Comparison of ENCODE assay signal across 9 mouse cellular contexts in genomic region chr2:144009551-144010281, GRCm38 (mm10). TPM values are rescaled to one million over a fixed set of nuclear protein-coding genes. Genes with fewer than 3 reads are reported as not detected.
DNase-seq lines count a peak whose midpoint lies in the region; ATAC-seq lines count a peak whose summit lies in the region.
"Had no signal": no experiment of that assay in that cellular context is flagged by ENCODE, and none has a peak within 500 bp of the region (broad histone marks: within the 10 kb centered on the region; RNA-seq: fewer than 3 reads in every experiment).

No protein-coding gene starts in this region.

- 0 out of 2 replicates have a peak, but pooled peaks cover 3% of the 10 kb centered on the region for H3K36me3 ChIP-seq in intestine, embryonic 14.5 days (ENCODE audit: control insufficient read depth, insufficient read depth, low read length)
- H3K36me3 ChIP-seq in liver, embryonic 13.5 days: peaks cover 6% of the 10 kb centered on the region; the same call in 1 of the 2 replicates

- peak overlapping the region; percentile 99 for H3K9ac ChIP-seq in intestine, embryonic 14.5 days (ENCODE audit: low read length)
- peak overlapping the region; percentile 92 for H3K9ac ChIP-seq in liver, embryonic 13.5 days

- peak overlapping the region; percentile 91 for H3K4me3 ChIP-seq in intestine, embryonic 14.5 days (ENCODE audit: low read depth, low read length)
- peak overlapping the region; percentile 97 for H3K4me3 ChIP-seq in liver, embryonic 13.5 days (replicated peaks)

- H3K4me2 ChIP-seq in intestine, embryonic 14.5 days (ENCODE audit: low read length): peak overlapping the region; percentile 92
- H3K4me2 ChIP-seq in liver, embryonic 13.5 days: peak overlapping the region; percentile 98

- WGBS in intestine, embryonic 14.5 days: 2% methylated on average over 30 of the region's 30 CpGs
- under 1% methylated on average over 30 of the region's 30 CpGs for WGBS in liver, embryonic 13.5 days (ENCODE audit: insufficient replicate concordance)

- ATAC-seq in intestine, embryonic 14.5 days (replicated peaks; ENCODE audit: low FRiP score, low TSS enrichment, low read depth): peak; percentile 22
- ATAC-seq in liver, embryonic 13.5 days (ENCODE audit: low read depth): peak; percentile 6
- peak; percentile 49 for ATAC-seq in monocyte, adult 5-6 weeks (replicated peaks; ENCODE audit: insufficient number of reproducible peaks, low FRiP score, low TSS enrichment, poor library complexity, severe bottlenecking)

- peaks cover 46% of the 10 kb centered on the region for H3K4me1 ChIP-seq in intestine, embryonic 14.5 days (replicated peaks; ENCODE audit: control insufficient read depth, insufficient read depth, low read length)
- peaks cover 71% of the 10 kb centered on the region for H3K4me1 ChIP-seq in liver, embryonic 13.5 days (replicated peaks)

- no peaks in the 10 kb centered on the region for H3K9me3 ChIP-seq in intestine, embryonic 14.5 days (ENCODE audit: control insufficient read depth, low read length)
- H3K9me3 ChIP-seq in liver, embryonic 13.5 days (replicated peaks): no peaks in the 10 kb centered on the region

- H3K27me3 ChIP-seq in intestine, embryonic 14.5 days (replicated peaks; ENCODE audit: control insufficient read depth, insufficient read depth, low read length): no peaks in the 10 kb centered on the region
- H3K27me3 ChIP-seq in liver, embryonic 13.5 days: no peaks in the 10 kb centered on the region

- H3K27ac ChIP-seq in intestine, embryonic 14.5 days (ENCODE audit: low read depth): peak overlapping the region; percentile 98
- H3K27ac ChIP-seq in liver, embryonic 13.5 days: peak overlapping the region; percentile 93

- peak; percentile 16 to 21 for DNase-seq in thymus, adult 18-20 months
- DNase-seq in thymus, postnatal 4 days: no peak
- peak; percentile 22 for DNase-seq in c-Kit-positive CD71-positive TER-119-negative erythroid progenitor cells, embryonic 14.5 days (ENCODE audit: low read depth)
- DNase-seq in gonadal fat pad, adult 2 months (ENCODE audit: low read depth): peak; percentile 73
- peak; percentile 93 for DNase-seq in intestine, embryonic 14.5 days (ENCODE audit: low spot score)
- DNase-seq in liver, embryonic 13.5 days: no peak
- DNase-seq in urinary bladder, postnatal 4 days (ENCODE audit: low spot score in 2 of 2): peak; percentile 28 to 58

RNA-seq across cellular contexts. Expression of gene Rrbp1, which starts 1.3 kb away (rescaled TPM):
- polyA plus RNA-seq in gonadal fat pad, adult 2 months (2012; rRNA removed): 97.0 and 129 TPM in 2 replicates
- 104 and 109 TPM in 2 replicates for polyA plus RNA-seq in intestine, embryonic 14.5 days (2014; fragmentation: Nextera tagmentation; extraction: Ambion mirVana)
- polyA plus RNA-seq in liver, embryonic 13.5 days (2015; fragmentation: Nextera tagmentation; extraction: Ambion mirVana): 48.3 and 49.7 TPM in 2 replicates
- 228 to 287 TPM (median 266 TPM) in 3 replicates for total RNA-seq in monocyte, adult 5-6 weeks (2017)

RNA-seq across cellular contexts. Expression of gene Banf2, which starts 23.1 kb away (rescaled TPM):
- polyA plus RNA-seq in gonadal fat pad, adult 2 months (2012; rRNA removed): 1.1 TPM in 1 of 2 replicates, not detected in the other
- polyA plus RNA-seq in intestine, embryonic 14.5 days (2014; fragmentation: Nextera tagmentation; extraction: Ambion mirVana): not detected in 2 replicates
- polyA plus RNA-seq in liver, embryonic 13.5 days (2015; fragmentation: Nextera tagmentation; extraction: Ambion mirVana): not detected in 2 replicates
- not detected in 3 replicates for total RNA-seq in monocyte, adult 5-6 weeks (2017)
- total RNA-seq: gastrocnemius, postnatal 4 days had no signal

Comparison
In these comparisons a context has a peak if more than half of its experiments do, and no peak if none do; other contexts are left out.
1. DNase-seq: peak in thymus, adult 18-20 months (2 of 2), c-Kit-positive CD71-positive TER-119-negative erythroid progenitor cells, embryonic 14.5 days (single experiment), gonadal fat pad, adult 2 months (single experiment), intestine, embryonic 14.5 days (single experiment) and urinary bladder, postnatal 4 days (2 of 2); none in thymus, postnatal 4 days (single experiment) and liver, embryonic 13.5 days (single experiment).
2. Peak in every context shown above with its lines, with median percentiles within 50 percentile points of each other: ATAC-seq.